Comparison of ENCODE assay signal across 30 mouse cellular contexts in the genomic region with DNA sequence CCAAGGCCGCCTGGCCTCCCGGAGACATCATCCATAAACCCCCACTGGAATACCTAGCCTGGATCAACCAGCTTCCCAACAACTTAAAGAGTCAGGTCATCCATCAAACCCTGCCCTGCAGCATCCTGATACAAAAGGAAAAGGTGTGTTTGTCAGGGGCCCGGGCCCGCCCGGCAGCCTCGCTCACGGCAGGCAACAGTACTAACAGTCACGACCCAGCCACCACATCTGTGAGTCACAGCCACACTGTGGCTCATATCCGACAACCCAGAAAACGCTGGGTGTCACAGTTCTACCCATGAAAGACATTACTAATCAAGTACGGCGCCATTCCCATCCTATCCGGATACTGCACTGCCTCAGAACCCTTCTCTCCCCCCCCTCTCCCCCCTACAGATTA. TPM values are rescaled to one million over a fixed set of nuclear protein-coding genes. Genes with fewer than 3 reads are reported as not detected.
"Had no signal": no experiment of that assay in that cellular context is flagged by ENCODE, and none has a peak within 500 bp of the region (broad histone marks: within the 10 kb centered on the region; RNA-seq: fewer than 3 reads in every experiment).

No protein-coding gene starts in this region.

- H3K27ac ChIP-seq: heart, adult 2 months; heart, embryonic 13.5 days; heart, embryonic 15.5 days; hindbrain, embryonic 13.5 days; hindbrain, embryonic 15.5 days; hindbrain, postnatal 0 days; layer of hippocampus, adult 2 months; left cerebral cortex, adult 2 months; limb, embryonic 10.5 days; limb, embryonic 12.5 days had no signal

- H3K4me3 ChIP-seq: heart, adult 2 months; heart, embryonic 13.5 days; heart, embryonic 15.5 days; hindbrain, embryonic 13.5 days; hindbrain, embryonic 15.5 days; layer of hippocampus, adult 2 months; left cerebral cortex, adult 2 months; limb, embryonic 10.5 days; limb, embryonic 12.5 days had no signal

- H3K4me1 ChIP-seq: heart, embryonic 13.5 days; heart, embryonic 15.5 days; hindbrain, embryonic 13.5 days; hindbrain, embryonic 15.5 days; limb, embryonic 10.5 days; limb, embryonic 12.5 days had no signal

- H3K9me3 ChIP-seq: heart, embryonic 13.5 days; heart, embryonic 15.5 days; hindbrain, embryonic 13.5 days; hindbrain, embryonic 15.5 days; limb, embryonic 10.5 days; limb, embryonic 12.5 days had no signal

- H3K4me2 ChIP-seq: heart, embryonic 11.5 days; heart, embryonic 13.5 days; heart, embryonic 15.5 days; hindbrain, embryonic 13.5 days; hindbrain, embryonic 15.5 days; limb, embryonic 12.5 days; liver, embryonic 11.5 days had no signal

- H3K9ac ChIP-seq: heart, embryonic 13.5 days; heart, embryonic 15.5 days; hindbrain, embryonic 13.5 days; hindbrain, embryonic 15.5 days; limb, embryonic 12.5 days had no signal

- H3K27me3 ChIP-seq: hindbrain, embryonic 13.5 days had no signal

- DNase-seq: gastrocnemius, postnatal 14 days; gastrocnemius, postnatal 36 days; heart, adult 11 months; heart, adult 2 months; heart, postnatal 14 days; heart, postnatal 36 days; kidney, adult 11 months; kidney, adult 8-10 months; kidney, postnatal 10 days; kidney, postnatal 25 days; kidney, postnatal 4 days; liver had no signal

- ATAC-seq: hindbrain, postnatal 0 days; intestine, embryonic 16.5 days had no signal

- H3K36me3 ChIP-seq: heart, embryonic 13.5 days; heart, embryonic 15.5 days; hindbrain, embryonic 13.5 days; hindbrain, embryonic 15.5 days; limb, embryonic 10.5 days; limb, embryonic 12.5 days had no signal

RNA-seq across cellular contexts. Expression of a gene that starts 9.2 kb away (rescaled TPM):
- polyA plus RNA-seq: heart, embryonic 11.5 days; heart, embryonic 13.5 days; heart, embryonic 15.5 days; heart, postnatal 0 days; hindbrain, embryonic 11.5 days; hindbrain, embryonic 13.5 days; hindbrain, embryonic 15.5 days; hindbrain, postnatal 0 days; intestine, embryonic 14.5 days; intestine, embryonic 16.5 days; kidney, embryonic 14.5 days; kidney, embryonic 16.5 days; limb, embryonic 10.5 days; limb, embryonic 12.5 days; limb, embryonic 14.5 days; liver, embryonic 11.5 days had no signal

RNA-seq across cellular contexts. Expression of a gene that starts 45.6 kb away (rescaled TPM):
- polyA plus RNA-seq: heart, adult 2 months; heart, postnatal 0 days; intestine, embryonic 16.5 days had no signal
